Mouse (Mus musculus) liver, adult 2 months (tissue): Measurements from ENCODE around the gene Scly. TPM values are rescaled to one million over a fixed set of nuclear protein-coding genes. Genes with fewer than 3 reads are reported as not detected.

Experiments
- DNase-seq: peaks from one replicate; pipeline ENCODE4 v3.0.0-alpha.2; 2011; ENCODE audit warnings: low read depth, low spot score; ENCODE audit errors: extremely low read depth
- H3K27ac ChIP-seq: fragments of 200-500 bp; replicated peaks from 2 replicates; pipeline ENCODE4 v1.5.1; 2012; ENCODE audit warnings: low read depth, mild to moderate bottlenecking, control low read depth, inconsistent platforms, low read length; ENCODE audit not compliant: insufficient read depth
- H3K27me3 ChIP-seq: fragments of 200-500 bp; 2 replicates; pipeline ENCODE4 v1.6.1; 2012; ENCODE audit warnings: mild to moderate bottlenecking, moderate library complexity, low read length, inconsistent platforms; ENCODE audit not compliant: control insufficient read depth, insufficient read depth
- H3K36me3 ChIP-seq: fragments of 200-500 bp; 2 replicates; pipeline ENCODE4 v1.6.1; 2012; ENCODE audit warnings: low read length, inconsistent platforms; ENCODE audit not compliant: control insufficient read depth, insufficient read depth
- H3K4me1 ChIP-seq: fragments of 200-500 bp; 2 replicates; pipeline ENCODE4 v1.6.1; 2011; ENCODE audit warnings: low read length; ENCODE audit not compliant: control insufficient read depth, insufficient read depth
- H3K4me3 ChIP-seq: fragments of 200-500 bp; 2 replicates; pipeline ENCODE4 v1.5.1; 2011; ENCODE audit warnings: low read depth, mild to moderate bottlenecking, control low read depth, low read length, moderate library complexity; ENCODE audit not compliant: insufficient read depth
- H3K79me2 ChIP-seq: fragments of 200-500 bp; 2 replicates; pipeline ENCODE4 v1.6.1; 2012; ENCODE audit warnings: inconsistent platforms, mild to moderate bottlenecking, low read length, moderate library complexity; ENCODE audit not compliant: control insufficient read depth, insufficient read depth
- H3K9ac ChIP-seq: fragments of 200-500 bp; 2 replicates; pipeline ENCODE4 v1.6.1; 2012; ENCODE audit warnings: low read depth, mild to moderate bottlenecking, control low read depth, inconsistent platforms, low read length
- CTCF ChIP-seq: fragments of 200-500 bp; IDR thresholded peaks from 2 replicates; pipeline ENCODE4 v1.5.1; 2011; ENCODE audit warnings: low read depth, low read length, control low read depth
- POLR2A ChIP-seq: fragments of 200-500 bp; IDR thresholded peaks from 2 replicates; pipeline ENCODE4 v1.6.1; 2011; ENCODE audit warnings: low read length, control low read depth; ENCODE audit not compliant: insufficient read depth; ENCODE audit errors: extremely low read depth
- WGBS: fragments of 180-500 bp; shearing (Covaris S2); methylation state at CpG from one replicate; pipeline ENCODE4 v1.1.7; 2018; 5-methylcytosine and 5-hydroxymethylcytosine counted together
- polyA plus RNA-seq: library from polyadenylated mRNA; depleted of rRNA; stranded (reverse); fragments of >200 nt; gene quantifications from 2 replicates; pipeline ENCODE4 v1.2.3, GENCODE M21; 2012; rRNA removed
- total RNA-seq: library from RNA; depleted of rRNA; stranded (reverse); fragments of >200 nt; gene quantifications from 2 replicates; pipeline ENCODE4 v1.2.3, GENCODE M21; 2014; rRNA removed

Gene Scly
- 50.4 and 52.2 TPM in 2 replicates for total RNA-seq
- 106 and 110 TPM in 2 replicates for polyA plus RNA-seq

DNA sequence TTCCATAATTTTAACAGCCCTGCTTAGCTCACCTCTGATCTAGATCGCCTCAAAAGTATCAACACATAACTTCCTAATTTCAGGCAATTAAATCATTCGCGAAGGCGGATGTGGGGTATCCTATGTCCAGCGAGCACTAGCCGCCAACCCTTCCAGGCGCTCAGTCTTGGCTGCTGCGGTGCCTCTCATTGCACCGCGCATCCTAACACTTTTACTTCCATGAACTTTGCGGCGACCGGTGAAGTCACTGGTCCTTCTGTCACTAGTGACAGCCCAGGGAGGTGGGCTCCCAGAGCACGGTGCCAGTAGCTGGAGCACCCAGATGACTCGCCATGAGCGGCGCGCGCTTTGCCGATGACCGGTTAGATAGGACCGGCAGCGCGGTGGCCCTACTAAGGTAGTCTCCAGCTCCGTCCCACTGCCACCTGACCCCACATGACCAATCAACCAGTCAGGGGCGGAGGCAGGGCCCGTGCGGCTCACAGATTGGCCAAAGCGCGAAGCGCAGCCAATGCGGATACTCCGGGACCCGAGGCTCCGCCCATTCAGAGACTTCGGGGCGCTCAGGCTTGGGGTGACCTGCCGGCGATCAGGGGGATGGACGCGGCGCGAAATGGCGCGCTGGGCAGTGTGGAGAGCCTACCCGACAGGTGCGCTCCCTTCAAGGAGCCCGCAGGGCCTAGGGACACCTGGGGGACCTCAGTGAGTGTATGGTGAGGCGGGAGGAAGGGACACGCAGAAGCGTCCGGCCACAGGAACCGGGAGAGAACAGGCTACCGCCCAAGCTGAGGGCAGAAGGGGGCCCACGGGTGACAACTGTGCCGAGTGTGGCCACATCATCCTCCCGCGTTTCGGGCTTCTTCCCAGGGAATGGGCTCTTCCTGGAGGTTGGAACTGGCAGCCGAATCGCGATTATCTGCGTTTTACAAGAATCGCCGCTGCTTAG, at the start of gene Scly:
Gene Scly (plus strand): TSS at position 540 of the 946 bp plus-strand sequence.
- Histone ChIP-seq H3K36me3 (peaks cover 2% of the 10 kb centered on the region), H3K27me3 (no peaks in the 10 kb centered on the region), H3K79me2 (peaks cover 5% of the 10 kb centered on the region; the same call in 1 of the 2 replicates), H3K4me3 (peak within 1 kb of the TSS; percentile 95), H3K4me1 (peaks cover 30% of the 10 kb centered on the region), H3K27ac (peak within 1 kb of the TSS; percentile 90), H3K9ac (peak within 1 kb of the TSS; percentile 96)
- peak; percentile 90 for TF ChIP-seq POLR2A
- peak; percentile 21; the same call in 1 of the 2 replicates for TF ChIP-seq CTCF
- DNase-seq: peak; percentile 89
- WGBS: under 1% methylated on average over 59 of the region's 65 CpGs

DNA sequence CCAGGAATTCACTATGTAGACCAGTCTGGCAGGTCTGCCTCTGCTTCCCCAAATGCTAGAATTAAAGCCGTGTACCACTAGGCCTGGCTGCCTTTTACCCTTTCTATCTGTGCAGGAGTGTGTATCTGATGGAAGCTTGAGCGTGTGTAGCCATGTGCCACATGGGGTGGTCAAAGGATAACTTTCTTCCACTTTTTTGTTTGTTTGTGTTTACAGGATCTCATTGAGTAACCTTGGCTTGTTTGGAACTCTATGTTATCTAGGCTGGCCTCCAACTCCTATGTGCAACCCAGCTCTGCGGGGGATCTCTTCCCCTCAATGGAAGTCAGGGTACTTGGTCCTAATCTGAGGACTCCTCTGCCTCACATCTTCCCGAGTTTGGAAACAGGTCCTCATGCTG, 49.2 kb upstream of the Scly start:
- Histone ChIP-seq H3K4me3 (no peak overlapping the region), H3K79me2 (peaks cover 23% of the 10 kb centered on the region)

DNA sequence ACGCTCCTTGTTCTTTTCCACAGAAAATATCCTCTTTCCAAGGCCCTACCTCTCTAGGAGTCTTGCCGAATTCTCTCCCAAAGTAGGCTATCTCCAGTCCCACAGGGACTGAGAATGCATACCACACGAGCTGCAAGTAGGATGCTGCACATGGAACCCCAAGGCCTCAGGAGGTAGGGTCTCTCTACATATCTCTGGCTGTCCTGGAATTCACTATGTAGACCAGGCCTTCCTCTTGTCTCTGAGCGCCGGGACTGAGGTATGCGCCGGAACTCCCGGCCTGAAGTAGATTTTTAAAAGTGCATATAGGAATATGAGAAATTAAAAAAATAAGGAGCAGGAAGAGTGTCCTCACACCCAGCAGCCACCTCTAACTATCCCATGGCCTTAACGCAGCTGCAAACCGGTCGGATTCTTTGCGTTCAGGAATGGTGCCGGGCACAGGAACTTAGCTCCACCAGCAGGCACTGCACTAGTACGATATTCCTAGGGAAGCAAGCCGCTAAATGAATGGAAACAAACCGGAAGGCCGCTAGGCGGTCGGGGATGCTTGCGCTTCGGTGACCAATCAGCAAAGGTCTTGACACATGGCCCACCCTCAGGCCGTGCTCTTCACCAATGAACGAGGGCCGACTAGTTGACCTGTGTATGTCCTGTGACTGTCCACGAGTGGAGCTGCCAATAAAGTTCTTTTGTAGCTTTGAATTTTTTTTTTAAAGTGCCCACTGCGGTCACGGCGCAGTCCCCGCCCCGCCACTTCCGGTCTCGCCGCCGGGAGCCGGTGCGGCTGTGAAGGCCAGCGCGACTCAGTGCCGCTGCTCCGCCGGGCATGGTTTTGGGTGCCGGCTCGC, 48.3 kb upstream of the Scly start, which contains the start of gene Ube2f:
Gene Ube2f (plus strand): TSS at position 741 of the 851 bp plus-strand sequence.
- 0 out of 2 replicates have a peak, but pooled peaks cover 2% of the 10 kb centered on the region for H3K36me3 ChIP-seq
- TF ChIP-seq CTCF (peak; percentile 57), POLR2A (peak; percentile 75)
- H3K9ac ChIP-seq: peak within 1 kb of the TSS; percentile 93
- under 1% methylated on average over 43 of the region's 43 CpGs for WGBS
- peaks cover 27% of the 10 kb centered on the region for H3K79me2 ChIP-seq
- H3K4me1 ChIP-seq: peaks cover 16% of the 10 kb centered on the region
- no peaks in the 10 kb centered on the region for H3K27me3 ChIP-seq
- H3K27ac ChIP-seq: peak within 1 kb of the TSS; percentile 90
- peak; percentile 98 for DNase-seq
- H3K4me3 ChIP-seq: peak within 1 kb of the TSS; percentile 86

More for the DNA sequence above, 49.2 kb upstream of the Scly start:
- H3K4me1 ChIP-seq: peaks cover 16% of the 10 kb centered on the region
- DNase-seq: no peak
- no peak overlapping the region for H3K27ac ChIP-seq
- H3K27me3 ChIP-seq: no peaks in the 10 kb centered on the region
- TF ChIP-seq POLR2A (no peak), CTCF (no peak)
- no peak overlapping the region for H3K9ac ChIP-seq
- 42% methylated on average over 4 of the region's 4 CpGs for WGBS
- H3K36me3 ChIP-seq: no peaks in the 10 kb centered on the region

DNA sequence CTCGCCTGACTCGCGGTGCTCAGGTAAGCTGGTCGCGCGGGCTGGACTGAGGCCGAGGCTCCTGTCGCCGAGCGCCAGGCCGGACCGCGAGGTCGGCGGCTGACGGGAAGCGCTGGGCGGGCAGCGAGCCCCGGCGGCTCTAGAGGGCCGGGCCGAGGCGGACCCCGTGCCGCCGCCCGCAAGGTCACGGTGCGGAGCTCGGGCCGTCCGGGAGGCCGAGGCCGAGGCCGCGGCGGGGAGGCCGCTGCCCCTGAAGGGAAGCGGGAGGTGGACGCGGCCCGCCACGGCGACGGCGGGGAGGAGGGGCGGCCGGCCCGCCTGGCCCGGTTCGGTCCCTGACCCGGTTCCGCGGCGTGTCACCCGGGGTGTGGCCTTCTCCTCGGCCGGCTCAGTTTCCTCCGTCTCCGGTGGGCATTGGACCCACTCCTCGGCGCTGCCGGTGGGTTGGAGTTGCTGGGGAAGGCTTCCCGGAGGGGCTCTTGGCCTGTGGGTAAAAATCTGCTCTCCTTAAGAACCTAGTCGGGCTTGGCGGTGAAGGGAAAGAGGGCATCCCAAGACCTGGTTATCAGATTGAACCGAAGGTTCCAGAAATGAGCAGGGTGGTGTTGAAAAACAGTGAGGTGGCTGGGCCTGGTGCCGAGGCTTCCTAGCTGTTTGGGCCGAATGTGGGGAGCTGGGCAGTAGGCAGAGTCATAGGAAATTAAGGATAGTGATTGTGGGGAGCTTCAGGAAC, 47.6 kb upstream of the Scly start:
- peak overlapping the region; percentile 93 for H3K9ac ChIP-seq
- peaks cover 30% of the 10 kb centered on the region for H3K79me2 ChIP-seq
- H3K4me3 ChIP-seq: peak overlapping the region; percentile 86
- H3K36me3 ChIP-seq: 0 out of 2 replicates have a peak, but pooled peaks cover 2% of the 10 kb centered on the region
- DNase-seq: peak; percentile 66
- H3K27me3 ChIP-seq: no peaks in the 10 kb centered on the region
- under 1% methylated on average over 70 of the region's 70 CpGs for WGBS
- peaks cover 15% of the 10 kb centered on the region for H3K4me1 ChIP-seq
- H3K27ac ChIP-seq: peak overlapping the region; percentile 90
- TF ChIP-seq CTCF: no peak
- TF ChIP-seq POLR2A: no peak

DNA sequence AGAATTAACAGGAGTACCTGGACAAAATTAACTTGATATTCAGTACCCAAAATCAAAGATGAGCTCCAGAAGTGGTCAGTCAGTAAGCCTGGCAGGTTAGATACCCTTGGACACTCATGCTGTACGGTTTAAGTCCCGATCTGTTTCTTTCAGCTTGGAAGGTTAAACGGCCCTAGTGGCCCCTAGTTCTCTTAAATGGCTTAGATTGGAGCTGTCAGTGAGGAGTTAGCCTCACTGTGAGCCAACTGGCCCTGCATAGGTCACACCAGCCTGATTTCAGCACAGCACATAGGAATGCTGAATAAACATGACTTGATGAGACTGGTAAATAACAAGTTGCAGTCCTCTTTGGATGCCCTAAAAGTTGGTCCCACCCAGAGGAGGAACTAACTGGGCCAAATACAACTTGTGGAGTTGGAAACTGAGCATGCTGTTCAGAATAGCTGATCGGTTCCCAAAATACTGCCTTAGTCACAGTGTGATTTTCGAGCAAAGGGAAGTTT, 46.9 kb upstream of the Scly start:
- Histone ChIP-seq H3K27me3 (no peaks in the 10 kb centered on the region), H3K9ac (peak overlapping the region; percentile 93), H3K79me2 (peaks cover 31% of the 10 kb centered on the region), H3K36me3 (peaks cover 3% of the 10 kb centered on the region; the same call in 1 of the 2 replicates), H3K4me3 (peak overlapping the region; percentile 86), H3K4me1 (peaks cover 15% of the 10 kb centered on the region), H3K27ac (peak overlapping the region; percentile 90)
- 8% methylated on average over 5 of the region's 5 CpGs for WGBS
- DNase-seq: peak; percentile 80
- no peak for TF ChIP-seq POLR2A
- no peak for TF ChIP-seq CTCF
